Mouse (Mus musculus) forebrain, embryonic 11.5 days (tissue): ENCODE results near the gene Specc1. TPM values are rescaled to one million over a fixed set of nuclear protein-coding genes. Genes with fewer than 3 reads are reported as not detected.

Source experiments
- ATAC-seq: fragments of 200-750 bp; cut with Nextera tagmentation; replicated peaks from 2 replicates; pipeline ENCODE4 v1.8.0; 2017; ENCODE audit warnings: moderate TSS enrichment; ENCODE audit not compliant: low FRiP score
- DNase-seq: peaks from one replicate; pipeline ENCODE4 v3.0.0-alpha.2; 2017; ENCODE audit warnings: low spot score
- H3K27ac ChIP-seq: fragments of 300-500 bp; sonication (generic); 2 replicates; pipeline ENCODE4 v1.5.1; 2014; ENCODE audit warnings: low read depth, low read length
- H3K27me3 ChIP-seq: fragments of 300-500 bp; sonication (generic); 2 replicates; pipeline ENCODE4 v1.6.1; 2014; ENCODE audit warnings: mild to moderate bottlenecking, low read length, mixed read lengths; ENCODE audit not compliant: control insufficient read depth, insufficient read depth
- H3K36me3 ChIP-seq: fragments of 300-500 bp; sonication (generic); 2 replicates; pipeline ENCODE4 v1.6.1; 2014; ENCODE audit warnings: mild to moderate bottlenecking, low read length, moderate library complexity, mixed read lengths; ENCODE audit not compliant: control insufficient read depth, insufficient read depth
- H3K4me1 ChIP-seq: fragments of 300-500 bp; sonication (generic); replicated peaks from 2 replicates; pipeline ENCODE4 v1.6.1; 2014; ENCODE audit warnings: low read length, mixed read lengths; ENCODE audit not compliant: control insufficient read depth, insufficient read depth
- H3K4me2 ChIP-seq: fragments of 300-500 bp; sonication (generic); 2 replicates; pipeline ENCODE4 v1.6.1; 2014; ENCODE audit warnings: low read depth, mild to moderate bottlenecking, low read length, moderate library complexity, mixed read lengths; ENCODE audit not compliant: severe bottlenecking
- H3K4me3 ChIP-seq: fragments of 300-500 bp; sonication (generic); 2 replicates; pipeline ENCODE4 v1.5.1; 2014; ENCODE audit warnings: low read depth, low read length
- H3K9ac ChIP-seq: fragments of 300-500 bp; sonication (generic); 2 replicates; pipeline ENCODE4 v1.6.1; 2014; ENCODE audit warnings: low read length
- H3K9me3 ChIP-seq: fragments of 300-500 bp; sonication (generic); 2 replicates; pipeline ENCODE4 v1.6.1; 2016; ENCODE audit warnings: low read length, mixed read lengths; ENCODE audit not compliant: control insufficient read depth
- WGBS: fragments of 180-500 bp; shearing (Covaris S2); extraction: QIAGEN DNeasy Blood & Tissue Kit; methylation state at CpG from one replicate; pipeline ENCODE4 v1.1.7; 2014; 5-methylcytosine and 5-hydroxymethylcytosine counted together
- polyA plus RNA-seq: library from polyadenylated mRNA; unstranded; fragments of >200 nt; fragmentation: Nextera tagmentation; extraction: Ambion mirVana; gene quantifications from 2 replicates; pipeline ENCODE4 v1.2.1, GENCODE M21; 2014

The Specc1 gene
- polyA plus RNA-seq, 1 experiment from 2014 or later = 20.2 TPM

DNA sequence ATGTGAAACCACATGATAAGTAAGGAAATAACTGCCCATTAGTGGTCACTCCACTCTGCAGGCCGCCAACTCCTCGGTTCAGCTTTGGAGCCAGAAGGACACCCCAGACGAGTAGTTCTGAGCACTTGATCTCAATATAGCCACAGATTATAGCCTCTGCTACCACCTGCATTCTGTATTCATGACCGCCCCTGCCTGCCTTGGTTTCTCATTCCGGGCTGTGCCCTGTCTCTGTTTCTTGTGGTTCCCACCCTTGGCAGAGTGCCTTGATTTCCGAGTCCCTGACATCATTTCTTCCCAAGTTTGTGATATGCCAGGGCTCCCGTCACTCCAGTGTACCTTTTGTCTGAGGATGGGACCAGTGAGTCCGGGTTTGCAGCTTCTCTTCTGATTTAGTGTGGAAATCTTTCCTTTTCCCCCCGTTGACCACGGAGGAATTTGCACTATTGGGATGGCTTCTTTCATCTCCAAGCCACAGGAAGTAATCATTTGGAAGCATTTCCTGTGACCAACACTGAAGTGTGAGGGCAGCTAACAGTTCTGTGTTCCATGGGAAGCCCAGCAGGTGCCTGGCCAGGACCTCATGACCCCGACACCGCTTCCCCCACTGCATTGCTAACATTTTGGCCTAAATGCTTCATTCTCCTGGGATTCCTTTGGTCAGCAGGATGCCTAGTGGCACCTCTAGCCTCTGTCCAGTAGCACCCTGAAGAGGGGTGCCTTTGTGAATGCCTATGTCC lies 67.1 kb downstream of the Specc1 start:
- no peaks in the 10 kb centered on the region for H3K27me3 ChIP-seq
- 82% methylated on average over 12 of the region's 12 CpGs for WGBS
- no peak overlapping the region for H3K27ac ChIP-seq

DNA sequence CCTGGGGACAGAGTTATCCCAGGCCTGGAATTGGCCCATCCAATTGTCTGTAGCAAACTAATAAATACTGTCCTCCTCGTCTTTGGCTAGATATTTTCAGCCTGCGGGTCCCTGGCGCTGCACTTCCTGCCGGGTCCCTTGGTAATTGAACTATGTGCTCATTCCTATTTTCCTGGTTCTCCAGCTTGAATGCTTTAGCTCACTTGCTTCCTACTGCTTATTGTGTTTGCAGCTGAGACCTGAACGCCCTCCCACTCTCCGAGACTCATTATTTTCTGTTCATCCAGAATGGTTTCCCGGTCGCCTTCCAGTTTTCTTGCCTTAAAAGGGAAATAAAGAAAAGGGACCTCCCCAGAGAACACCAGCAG lies 67.7 kb downstream of the Specc1 start:
- H3K36me3 ChIP-seq = no peaks in the 10 kb centered on the region
- 0 out of 2 replicates have a peak overlapping the region, but pooled peaks have one; percentile 8 for H3K4me2 ChIP-seq
- no peak overlapping the region for H3K27ac ChIP-seq
- no peaks in the 10 kb centered on the region for H3K27me3 ChIP-seq
- WGBS = 34% methylated on average over 8 of the region's 8 CpGs
- H3K4me3 ChIP-seq = no peak overlapping the region
- H3K9ac ChIP-seq = peak overlapping the region; percentile 20; the same call in 1 of the 2 replicates
- no peaks in the 10 kb centered on the region for H3K9me3 ChIP-seq
- peaks cover 9% of the 10 kb centered on the region; the same call in 1 of the 2 replicates for H3K4me1 ChIP-seq
- ATAC-seq (no peak), DNase-seq (no peak)

More for the DNA sequence above, 67.1 kb downstream of the Specc1 start:
- Histone ChIP-seq H3K4me3 (no peak overlapping the region), H3K4me1 (peaks cover 9% of the 10 kb centered on the region; the same call in 1 of the 2 replicates), H3K4me2 (no peak overlapping the region), H3K9ac (peak overlapping the region; percentile 20; the same call in 1 of the 2 replicates), H3K36me3 (no peaks in the 10 kb centered on the region), H3K9me3 (no peaks in the 10 kb centered on the region)
- DNase-seq (no peak), ATAC-seq (no peak)

DNA sequence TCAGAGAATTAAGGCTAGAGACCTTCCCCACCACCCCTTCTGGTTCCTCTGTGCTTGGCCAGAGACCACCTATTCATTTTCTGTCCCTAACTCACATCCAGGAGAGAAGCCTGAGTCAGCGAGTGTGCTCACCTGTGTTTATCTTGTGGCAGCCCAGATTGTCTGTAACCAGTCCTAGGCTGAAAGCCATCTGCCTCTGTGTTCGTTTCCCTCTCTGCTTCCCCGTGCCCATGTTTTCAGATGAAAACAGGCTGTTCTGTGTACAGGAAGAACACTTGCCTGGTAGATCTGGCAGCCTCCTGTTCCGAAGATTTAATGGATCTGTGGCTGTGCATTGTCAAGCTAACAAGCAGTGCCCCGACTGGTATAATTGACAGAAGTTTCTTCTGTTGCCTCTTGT lies 68.4 kb downstream of the Specc1 start:
- H3K36me3 ChIP-seq = no peaks in the 10 kb centered on the region
- peaks cover 9% of the 10 kb centered on the region; the same call in 1 of the 2 replicates for H3K4me1 ChIP-seq
- no peaks in the 10 kb centered on the region for H3K9me3 ChIP-seq
- no peak overlapping the region for H3K27ac ChIP-seq
- H3K27me3 ChIP-seq = no peaks in the 10 kb centered on the region
- H3K9ac ChIP-seq = no peak overlapping the region
- ATAC-seq (no peak), DNase-seq (no peak)
- 69% methylated on average over 5 of the region's 5 CpGs for WGBS
- no peak overlapping the region for H3K4me2 ChIP-seq
- no peak overlapping the region for H3K4me3 ChIP-seq

DNA sequence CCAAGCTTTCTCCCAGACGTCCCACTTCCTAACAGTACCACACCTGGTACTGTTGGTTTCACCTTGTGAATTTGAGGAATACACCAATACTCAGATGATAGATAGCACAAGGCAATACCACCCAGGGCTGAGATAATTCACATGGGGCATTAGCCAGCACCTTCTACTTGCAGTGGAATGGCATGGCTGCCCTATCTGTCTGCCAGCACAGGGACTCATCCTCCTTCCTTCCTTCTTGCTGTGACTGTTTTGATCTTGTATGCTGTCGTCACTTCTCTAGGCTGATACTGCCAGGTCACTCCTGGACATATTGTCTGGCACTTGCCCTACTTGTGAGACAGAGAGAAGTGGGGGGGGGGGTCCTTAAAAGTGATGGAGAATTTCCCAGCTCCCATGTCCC lies 69.2 kb downstream of the Specc1 start:
- ATAC-seq (no peak), DNase-seq (no peak)
- H3K4me3 ChIP-seq = no peak overlapping the region
- no peak overlapping the region for H3K27ac ChIP-seq
- no peak overlapping the region for H3K9ac ChIP-seq
- no peaks in the 10 kb centered on the region for H3K9me3 ChIP-seq
- H3K4me2 ChIP-seq = no peak overlapping the region
- WGBS = 90% methylated on average over 2 of the region's 2 CpGs
- H3K4me1 ChIP-seq = peaks cover 9% of the 10 kb centered on the region; the same call in 1 of the 2 replicates
- no peaks in the 10 kb centered on the region for H3K36me3 ChIP-seq
- no peaks in the 10 kb centered on the region for H3K27me3 ChIP-seq

DNA sequence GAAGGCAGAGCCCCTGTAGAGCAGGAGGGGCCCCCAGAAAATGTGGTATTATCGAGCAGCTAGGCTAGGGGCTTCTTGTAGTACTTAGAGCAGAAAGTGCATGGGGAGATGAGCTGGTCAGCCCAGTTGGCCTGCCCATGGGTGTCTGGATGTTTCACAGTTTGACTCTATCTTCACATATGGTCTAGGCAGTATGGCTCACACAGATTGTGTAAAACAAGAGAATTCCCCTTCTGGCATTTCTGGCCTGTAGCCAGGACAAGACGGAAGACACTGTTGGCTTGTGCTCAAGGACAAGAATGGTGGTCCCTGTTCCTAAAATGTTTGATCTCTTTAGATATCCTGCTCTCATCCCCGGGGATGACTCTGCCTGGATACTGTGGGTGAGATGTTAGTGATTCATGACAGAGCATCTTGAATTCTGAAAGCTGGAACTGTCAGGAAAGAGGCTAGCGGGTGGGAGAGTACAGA lies 69.8 kb downstream of the Specc1 start:
- Histone ChIP-seq H3K9me3 (no peaks in the 10 kb centered on the region), H3K4me3 (no peak overlapping the region), H3K27ac (no peak overlapping the region), H3K9ac (no peak overlapping the region), H3K4me2 (no peak overlapping the region), H3K36me3 (no peaks in the 10 kb centered on the region), H3K27me3 (no peaks in the 10 kb centered on the region), H3K4me1 (peaks cover 9% of the 10 kb centered on the region; the same call in 1 of the 2 replicates)
- DNase-seq (no peak), ATAC-seq (no peak)
- WGBS = 89% methylated on average over 4 of the region's 4 CpGs

DNA sequence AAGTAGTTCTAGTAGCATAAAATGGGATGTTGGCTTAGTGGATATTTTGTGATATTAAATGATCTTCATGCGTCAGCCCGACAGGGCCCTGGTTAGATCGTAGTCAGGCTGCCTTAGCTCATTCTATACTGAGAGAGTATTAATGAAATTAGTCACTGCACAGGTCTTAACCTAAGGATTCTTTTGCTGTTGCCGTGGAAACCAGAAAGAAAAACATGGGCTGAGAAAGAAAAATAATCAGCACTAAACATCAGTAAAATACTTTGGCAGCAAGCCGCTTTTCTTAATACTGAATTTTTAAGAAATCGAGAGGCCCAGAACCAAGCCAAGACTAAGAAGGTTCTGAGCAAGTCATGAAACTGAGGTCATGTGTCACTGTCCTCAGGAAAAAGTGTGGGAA lies 70.7 kb downstream of the Specc1 start:
- WGBS = 83% methylated on average over 6 of the region's 6 CpGs
- ATAC-seq (no peak), DNase-seq (no peak)
- H3K9ac ChIP-seq = no peak overlapping the region
- H3K4me3 ChIP-seq = no peak overlapping the region
- H3K9me3 ChIP-seq = no peaks in the 10 kb centered on the region
- H3K4me2 ChIP-seq = no peak overlapping the region
- H3K27ac ChIP-seq = no peak overlapping the region
- no peaks in the 10 kb centered on the region for H3K36me3 ChIP-seq
- H3K4me1 ChIP-seq = peaks cover 9% of the 10 kb centered on the region; the same call in 1 of the 2 replicates
- H3K27me3 ChIP-seq = no peaks in the 10 kb centered on the region

DNA sequence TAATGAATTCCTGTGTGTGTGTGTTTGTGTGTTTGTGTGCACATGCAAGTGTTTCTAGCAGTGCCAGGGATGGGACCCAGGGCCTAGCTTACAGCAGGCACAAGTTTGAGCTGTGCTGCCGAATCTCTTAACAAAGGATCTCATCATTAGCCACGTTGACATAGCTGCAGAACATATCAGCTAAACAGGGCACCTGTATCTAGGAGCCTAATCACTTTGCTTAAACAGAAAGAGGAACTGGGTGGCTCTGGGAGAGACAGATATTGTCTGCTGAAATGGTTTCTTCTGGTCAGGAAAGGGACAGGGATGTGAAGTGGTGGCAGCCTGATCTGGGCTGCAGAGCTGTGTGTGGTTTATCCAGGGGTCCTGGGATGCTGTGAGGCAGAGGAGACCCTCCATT lies 71.1 kb downstream of the Specc1 start:
- no peak overlapping the region for H3K27ac ChIP-seq
- H3K4me3 ChIP-seq = no peak overlapping the region
- no peak overlapping the region for H3K9ac ChIP-seq
- no peaks in the 10 kb centered on the region for H3K36me3 ChIP-seq
- no peaks in the 10 kb centered on the region for H3K27me3 ChIP-seq
- H3K4me2 ChIP-seq = no peak overlapping the region
- peaks cover 9% of the 10 kb centered on the region; the same call in 1 of the 2 replicates for H3K4me1 ChIP-seq
- DNase-seq (no peak), ATAC-seq (no peak)
- WGBS = 72% methylated on average over 2 of the region's 2 CpGs
- no peaks in the 10 kb centered on the region for H3K9me3 ChIP-seq

DNA sequence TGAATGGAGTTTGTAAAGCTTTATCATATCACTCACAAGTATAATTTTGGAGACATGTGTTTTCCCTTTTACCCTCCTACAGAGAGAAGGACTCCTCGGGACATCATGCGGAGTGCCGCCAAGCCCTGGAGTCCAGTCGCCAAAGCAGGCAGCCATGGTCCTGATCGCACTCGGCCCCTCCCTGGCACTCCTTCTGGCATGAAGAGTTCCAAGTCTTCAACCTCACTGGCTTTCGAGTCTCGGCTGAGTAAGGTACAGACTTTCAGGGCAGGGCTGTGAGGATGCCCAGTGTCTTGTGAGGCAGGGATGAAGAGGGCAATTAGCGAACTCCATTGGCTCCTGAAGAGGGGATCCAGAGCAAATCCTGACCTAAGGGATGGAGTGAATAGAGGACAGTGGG lies 72.6 kb downstream of the Specc1 start:
- H3K9ac ChIP-seq = no peak overlapping the region
- no peak overlapping the region for H3K4me2 ChIP-seq
- H3K36me3 ChIP-seq = no peaks in the 10 kb centered on the region
- no peaks in the 10 kb centered on the region for H3K9me3 ChIP-seq
- no peaks in the 10 kb centered on the region for H3K27me3 ChIP-seq
- ATAC-seq = no peak
- WGBS = 88% methylated on average over 9 of the region's 9 CpGs
- no peak overlapping the region for H3K27ac ChIP-seq
- H3K4me1 ChIP-seq = peaks cover 3% of the 10 kb centered on the region; the same call in 1 of the 2 replicates
- DNase-seq = no peak
- H3K4me3 ChIP-seq = no peak overlapping the region

DNA sequence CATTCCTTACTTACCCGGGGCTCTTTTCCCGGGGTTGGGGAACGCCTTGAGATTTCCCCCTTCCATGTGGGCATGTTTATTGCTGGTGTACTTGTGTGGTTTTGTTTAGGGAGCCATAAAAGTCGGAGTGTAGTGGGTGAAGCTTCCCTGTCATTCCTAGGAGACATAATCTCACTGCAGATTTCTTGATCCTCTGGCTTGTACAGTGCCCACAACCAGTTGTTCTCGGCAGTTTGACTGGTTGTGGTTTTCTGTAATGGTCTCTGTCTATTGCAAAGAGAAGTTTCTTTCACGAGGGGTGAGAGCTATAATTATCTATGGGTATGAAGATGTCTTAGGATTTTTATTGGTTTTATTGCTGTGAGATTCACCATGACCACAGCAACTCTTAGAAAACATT lies 78.0 kb downstream of the Specc1 start:
- 82% methylated on average over 6 of the region's 6 CpGs for WGBS
- no peaks in the 10 kb centered on the region for H3K9me3 ChIP-seq
- no peaks in the 10 kb centered on the region for H3K27me3 ChIP-seq
- H3K4me1 ChIP-seq = no peaks in the 10 kb centered on the region
- no peak for ATAC-seq
- no peak for DNase-seq
- H3K36me3 ChIP-seq = no peaks in the 10 kb centered on the region
- H3K4me2 ChIP-seq = no peak overlapping the region
- no peak overlapping the region for H3K27ac ChIP-seq
- no peak overlapping the region for H3K4me3 ChIP-seq
- H3K9ac ChIP-seq = no peak overlapping the region
